Mouse (Mus musculus): ENCODE measurements at regions not wholly inside any gene's neighbourhood (a gene's known extent, or its start where the extent isn't known, plus 50 kb on each side); places are given as distances from the start of the nearest gene placed in this dataset.
"Not testable (repeated sequence)": the region's sequence is repeated elsewhere in the genome, so short reads cannot be mapped to it uniquely, and the experiment has no call there.

- no peak for DNase-seq
Observed at GRCm38 (mm10) chr9:81312047-81312446, 321.6 kb downstream of the Htr1b start.

GRCm38 (mm10) chr9:81308532-81309191, 325.0 kb downstream of the Htr1b start:
- peak; percentile 15 to 38 for DNase-seq

- DNase-seq = no peak
Observed at GRCm38 (mm10) chr9:81305437-81306046, 328.1 kb downstream of the Htr1b start.

GRCm38 (mm10) chr9:81275751-81276150, 357.9 kb downstream of the Htr1b start:
- DNase-seq = no peak

GRCm38 (mm10) chr9:81275336-81275735, 358.3 kb downstream of the Htr1b start:
- DNase-seq = no peak

- DNase-seq = not testable (repeated sequence)
Observed at GRCm38 (mm10) chr9:81224957-81225356, 408.7 kb downstream of the Htr1b start.

- DNase-seq = no peak
Observed at GRCm38 (mm10) chr9:81217938-81218337, 415.7 kb downstream of the Htr1b start.

GRCm38 (mm10) chr9:81215601-81216141, 418.0 kb downstream of the Htr1b start:
- no peak for DNase-seq

- no peak for DNase-seq
Observed at GRCm38 (mm10) chr9:81214692-81215091, 418.9 kb downstream of the Htr1b start.

GRCm38 (mm10) chr9:81192643-81193042, 441.0 kb downstream of the Htr1b start:
- DNase-seq = no peak

Measured in B cell, adult 2 months (primary cell).